Mouse (Mus musculus) midbrain, postnatal 0 days (tissue): ENCODE data around the gene Shb. TPM values are rescaled to one million over a fixed set of nuclear protein-coding genes. Genes with fewer than 3 reads are reported as not detected.
"Not testable (repeated sequence)": the region's sequence is repeated elsewhere in the genome, so short reads cannot be mapped to it uniquely, and the experiment has no call there.

ENCODE experiments used
- ATAC-seq: fragments of 200-750 bp; cut with Nextera tagmentation; 2 replicates; pipeline ENCODE4 v1.8.0; 2017; ENCODE audit warnings: moderate number of reproducible peaks, mild to moderate bottlenecking, moderate TSS enrichment, moderate library complexity; ENCODE audit not compliant: low FRiP score
- DNase-seq: peaks from one replicate; pipeline ENCODE4 v3.0.0-alpha.2; 2015; ENCODE audit warnings: low spot score
- H3K27ac ChIP-seq: fragments of 300-500 bp; sonication (generic); 2 replicates; pipeline ENCODE4 v1.5.1; 2014; ENCODE audit warnings: low read depth, mild to moderate bottlenecking, low read length, mixed read lengths
- H3K27me3 ChIP-seq: fragments of 300-500 bp; sonication (generic); 2 replicates; pipeline ENCODE4 v1.6.1; 2014; ENCODE audit warnings: low read length, control low read depth, mixed read lengths; ENCODE audit not compliant: insufficient read depth
- H3K36me3 ChIP-seq: fragments of 300-500 bp; sonication (generic); 2 replicates; pipeline ENCODE4 v1.6.1; 2014; ENCODE audit warnings: low read length, control low read depth, mixed read lengths; ENCODE audit not compliant: insufficient read depth
- H3K4me1 ChIP-seq: fragments of 300-500 bp; sonication (generic); 2 replicates; pipeline ENCODE4 v1.6.1; 2014; ENCODE audit warnings: mild to moderate bottlenecking, control low read depth, antibody characterized with exemption, low read length, mixed read lengths; ENCODE audit not compliant: insufficient read depth
- H3K4me2 ChIP-seq: fragments of 300-500 bp; sonication (generic); 2 replicates; pipeline ENCODE4 v1.6.1; 2014; ENCODE audit warnings: low read depth, mild to moderate bottlenecking, low read length, mixed read lengths; ENCODE audit not compliant: poor library complexity, severe bottlenecking
- H3K4me3 ChIP-seq: fragments of 300-500 bp; sonication (generic); 2 replicates; pipeline ENCODE4 v1.5.1; 2014; ENCODE audit warnings: low read depth, mild to moderate bottlenecking, low read length, moderate library complexity
- H3K9ac ChIP-seq: fragments of 300-500 bp; sonication (generic); replicated peaks from 2 replicates; pipeline ENCODE4 v1.6.1; 2014; ENCODE audit warnings: mild to moderate bottlenecking, low read length, moderate library complexity, mixed read lengths; ENCODE audit not compliant: poor library complexity, severe bottlenecking
- H3K9me3 ChIP-seq: fragments of 300-500 bp; sonication (generic); 2 replicates; pipeline ENCODE4 v1.6.1; 2016; ENCODE audit warnings: low read length, control low read depth
- CTCF ChIP-seq: IDR thresholded peaks from 2 replicates; pipeline ENCODE4 v1.5.1; 2016; ENCODE audit warnings: antibody characterized with exemption, mild to moderate bottlenecking
- WGBS: fragments of 180-500 bp; shearing (Covaris S2); extraction: QIAGEN DNeasy Blood & Tissue Kit; methylation state at CpG from one replicate; pipeline ENCODE4 v1.1.7; 2014; 5-methylcytosine and 5-hydroxymethylcytosine counted together
- polyA plus RNA-seq: library from polyadenylated mRNA; unstranded; fragments of >200 nt; fragmentation: Nextera tagmentation; extraction: Ambion mirVana; gene quantifications from 2 replicates; pipeline ENCODE4 v1.2.1, GENCODE M21; 2015
- total RNA-seq: library from RNA; depleted of rRNA; stranded (reverse); fragments of >200 nt; gene quantifications from 2 replicates; pipeline ENCODE4 v1.2.3, GENCODE M21; 2014

The Shb gene
- total and polyA plus RNA-seq, 2 experiments from 2014 or later = 5.8 to 21.9 TPM

DNA sequence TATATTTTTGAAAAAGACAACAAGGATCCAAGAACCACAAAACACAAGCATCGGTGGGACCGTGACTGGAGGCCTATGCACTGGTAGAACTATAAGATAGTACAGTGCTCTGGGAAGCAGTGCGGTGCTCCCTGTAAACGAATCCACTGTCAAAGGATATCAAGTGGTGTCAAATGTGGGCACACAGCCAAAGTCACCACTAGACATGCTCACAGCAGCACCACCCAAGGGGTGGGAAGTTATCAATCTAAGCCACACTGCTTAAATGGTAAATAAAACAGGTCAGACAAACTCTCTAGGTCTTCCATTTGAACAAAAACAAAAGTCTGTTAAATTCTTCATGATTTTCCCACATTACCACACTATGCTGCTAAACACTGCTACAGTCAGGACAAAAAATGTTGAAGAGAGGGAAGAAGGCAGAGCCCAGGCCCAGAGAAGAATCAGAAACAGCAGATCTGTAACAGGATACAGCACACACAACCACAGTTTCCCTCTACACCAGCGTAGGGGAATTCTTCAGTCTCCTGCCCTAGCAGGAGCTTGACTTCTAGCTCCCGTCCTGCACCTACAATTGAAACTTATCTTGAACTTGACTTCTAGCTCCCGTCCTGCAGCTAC lies 129.3 kb downstream of the Shb start:
- ATAC-seq (no peak), DNase-seq (no peak)
- Histone ChIP-seq H3K27me3 (no peaks in the 10 kb centered on the region), H3K4me1 (peaks cover 14% of the 10 kb centered on the region; the same call in 1 of the 2 replicates), H3K4me2 (no peak overlapping the region), H3K36me3 (peaks cover 26% of the 10 kb centered on the region), H3K9ac (no peak overlapping the region), H3K9me3 (no peaks in the 10 kb centered on the region), H3K27ac (no peak overlapping the region), H3K4me3 (no peak overlapping the region)
- 84% methylated on average over 7 of the region's 7 CpGs for WGBS
- no peak for TF ChIP-seq CTCF

DNA sequence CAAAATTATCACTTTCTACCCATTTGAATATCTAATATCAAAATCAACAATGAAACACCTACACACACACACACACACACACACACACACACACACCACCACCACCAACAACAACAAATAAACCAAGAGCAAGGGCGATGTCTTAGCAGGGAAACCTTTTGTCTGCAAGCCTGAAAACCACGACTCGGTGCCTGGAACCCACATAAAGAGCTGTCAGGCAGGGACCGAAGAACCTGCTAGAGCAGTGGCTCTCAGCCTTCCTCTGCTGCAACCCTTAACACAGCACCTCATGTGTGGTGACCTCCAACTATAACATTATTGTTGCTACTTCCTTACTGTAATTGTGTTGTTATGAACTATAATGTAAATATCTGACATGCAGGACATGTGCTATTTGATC lies 130.0 kb downstream of the Shb start:
- Histone ChIP-seq H3K4me1 (peaks cover 10% of the 10 kb centered on the region; the same call in 1 of the 2 replicates), H3K36me3 (peaks cover 26% of the 10 kb centered on the region), H3K9me3 (no peaks in the 10 kb centered on the region), H3K4me2 (no peak overlapping the region), H3K27me3 (no peaks in the 10 kb centered on the region), H3K9ac (no peak overlapping the region), H3K27ac (no peak overlapping the region), H3K4me3 (no peak overlapping the region)
- TF ChIP-seq CTCF = no peak
- DNase-seq (no peak), ATAC-seq (no peak)
- 93% methylated on average over 4 of the region's 4 CpGs for WGBS

DNA sequence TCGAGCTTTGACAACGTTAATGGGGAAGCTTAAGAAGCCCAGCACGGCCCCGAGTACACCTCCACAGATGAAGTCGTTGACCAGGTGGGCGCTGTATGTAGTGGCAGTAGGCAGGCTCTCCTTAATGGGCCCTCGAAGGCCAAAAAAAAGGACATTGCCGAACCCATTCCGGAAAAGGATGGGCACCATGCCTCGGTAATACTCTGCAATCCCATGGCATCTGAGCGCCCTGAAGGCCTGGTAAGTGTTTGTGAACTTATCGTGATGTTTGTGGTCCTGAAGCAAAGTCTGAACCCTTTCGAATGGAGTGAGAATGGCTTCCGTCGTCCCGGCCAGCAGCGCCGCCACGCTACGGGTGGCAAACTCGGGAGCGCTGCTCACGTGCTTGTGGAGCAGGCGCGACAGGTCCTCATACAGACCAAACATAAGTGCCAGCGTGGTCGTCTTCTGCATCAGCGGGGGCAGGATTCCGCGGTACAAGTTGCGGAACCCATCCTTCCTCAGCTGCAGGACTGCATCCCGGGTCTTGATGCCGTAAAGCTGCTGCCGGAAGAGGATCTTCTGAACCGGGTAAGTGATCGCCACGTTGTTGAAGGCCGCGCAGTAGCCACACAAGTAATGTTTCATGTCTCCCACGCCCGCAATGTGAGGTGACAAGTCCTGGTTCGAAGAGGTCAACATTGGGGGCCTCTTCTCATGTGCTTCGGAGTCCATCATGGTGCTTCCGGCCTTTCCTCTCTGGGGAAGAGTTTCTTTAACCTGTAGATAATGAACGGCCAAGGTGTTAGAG lies 132.7 kb downstream of the Shb start:
- no peak overlapping the region for H3K4me3 ChIP-seq
- no peaks in the 10 kb centered on the region for H3K4me1 ChIP-seq
- 97% methylated on average over 45 of the region's 45 CpGs for WGBS
- no peak for ATAC-seq
- TF ChIP-seq CTCF = no peak
- H3K9ac ChIP-seq = no peak overlapping the region
- H3K27ac ChIP-seq = no peak overlapping the region
- H3K36me3 ChIP-seq = peaks cover 26% of the 10 kb centered on the region
- DNase-seq = no peak
- H3K27me3 ChIP-seq = no peaks in the 10 kb centered on the region
- no peak overlapping the region for H3K4me2 ChIP-seq
- no peaks in the 10 kb centered on the region for H3K9me3 ChIP-seq

DNA sequence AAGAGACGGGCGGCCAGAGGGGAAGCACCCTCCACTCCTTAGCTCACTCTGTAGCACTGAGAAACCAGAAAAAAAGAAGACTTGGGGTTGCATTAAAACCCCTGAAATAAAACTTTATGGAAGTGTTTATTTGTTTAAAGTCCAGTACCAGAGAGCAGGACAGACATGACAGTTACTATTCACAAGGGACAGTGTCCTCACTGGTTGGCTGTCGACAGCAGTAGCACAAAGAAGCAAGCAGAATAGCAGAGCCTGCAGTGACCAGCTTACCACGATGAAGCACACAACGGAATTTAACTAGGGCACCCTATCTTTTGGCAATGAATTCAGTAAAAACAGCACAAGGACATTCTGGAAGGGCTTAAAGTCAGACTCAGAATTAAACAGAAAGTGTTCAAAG lies 134.0 kb downstream of the Shb start:
- not testable (repeated sequence) for H3K9ac ChIP-seq, ATAC-seq, H3K27ac ChIP-seq, H3K4me3 ChIP-seq, H3K4me2 ChIP-seq, H3K27me3 ChIP-seq, DNase-seq, H3K4me1 ChIP-seq, H3K9me3 ChIP-seq
- H3K36me3 ChIP-seq = peaks cover 17% of the 10 kb centered on the region
- WGBS = 77% methylated on average over 5 of the region's 5 CpGs

DNA sequence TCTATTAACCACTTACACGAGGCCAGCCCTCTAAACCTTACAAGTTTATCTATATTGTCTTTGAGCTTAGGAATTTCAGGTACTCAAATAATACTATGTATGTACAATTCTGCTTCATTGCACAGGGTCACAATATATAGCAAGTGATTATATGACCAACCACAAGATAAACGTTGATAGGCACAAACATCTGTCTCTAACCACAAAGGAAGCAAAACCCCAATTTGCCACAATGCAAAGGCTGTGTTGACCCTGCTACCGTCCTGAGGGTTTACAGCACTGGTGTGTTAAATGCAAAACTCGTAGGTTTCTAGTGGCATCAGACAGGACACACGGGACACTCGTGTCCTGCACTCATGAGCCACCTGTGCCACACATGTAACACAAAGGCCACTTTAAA lies 136.1 kb downstream of the Shb start:
- not testable (repeated sequence) for H3K4me1 ChIP-seq, H3K9ac ChIP-seq, H3K4me2 ChIP-seq, H3K9me3 ChIP-seq, ATAC-seq, H3K27me3 ChIP-seq, H3K4me3 ChIP-seq, H3K27ac ChIP-seq, DNase-seq
- H3K36me3 ChIP-seq = peaks cover 14% of the 10 kb centered on the region
- 91% methylated on average over 6 of the region's 6 CpGs for WGBS

DNA sequence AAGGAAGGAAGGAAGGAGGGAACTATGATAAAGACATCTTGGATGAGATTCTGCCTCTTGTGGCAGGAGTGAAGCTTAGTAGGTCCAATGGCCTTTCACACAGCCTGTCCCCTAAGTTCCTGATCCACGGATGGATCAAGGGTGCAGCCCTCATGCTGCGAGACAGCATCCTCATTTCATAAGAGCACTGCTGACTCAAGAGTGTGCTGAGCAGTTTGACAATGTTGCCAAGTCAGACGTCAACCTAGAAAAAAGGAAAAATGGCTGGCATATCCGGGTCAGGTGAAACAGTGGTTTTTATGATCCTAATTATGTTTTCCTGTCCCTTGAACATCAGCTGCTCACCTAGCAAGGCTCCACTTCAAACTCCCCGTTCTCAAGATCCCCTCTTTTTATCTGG lies 138.6 kb downstream of the Shb start:
- WGBS = 80% methylated on average over 5 of the region's 5 CpGs
- no peaks in the 10 kb centered on the region for H3K4me1 ChIP-seq
- peaks cover 1% of the 10 kb centered on the region; the same call in 1 of the 2 replicates for H3K36me3 ChIP-seq
- ATAC-seq = no peak
- no peaks in the 10 kb centered on the region for H3K27me3 ChIP-seq
- H3K9ac ChIP-seq = no peak overlapping the region
- DNase-seq = no peak
- no peaks in the 10 kb centered on the region for H3K9me3 ChIP-seq
- no peak overlapping the region for H3K27ac ChIP-seq
- no peak overlapping the region for H3K4me2 ChIP-seq
- TF ChIP-seq CTCF = no peak
- H3K4me3 ChIP-seq = no peak overlapping the region
